Mouse (Mus musculus): ENCODE results near the gene Cbr2.

DNA sequence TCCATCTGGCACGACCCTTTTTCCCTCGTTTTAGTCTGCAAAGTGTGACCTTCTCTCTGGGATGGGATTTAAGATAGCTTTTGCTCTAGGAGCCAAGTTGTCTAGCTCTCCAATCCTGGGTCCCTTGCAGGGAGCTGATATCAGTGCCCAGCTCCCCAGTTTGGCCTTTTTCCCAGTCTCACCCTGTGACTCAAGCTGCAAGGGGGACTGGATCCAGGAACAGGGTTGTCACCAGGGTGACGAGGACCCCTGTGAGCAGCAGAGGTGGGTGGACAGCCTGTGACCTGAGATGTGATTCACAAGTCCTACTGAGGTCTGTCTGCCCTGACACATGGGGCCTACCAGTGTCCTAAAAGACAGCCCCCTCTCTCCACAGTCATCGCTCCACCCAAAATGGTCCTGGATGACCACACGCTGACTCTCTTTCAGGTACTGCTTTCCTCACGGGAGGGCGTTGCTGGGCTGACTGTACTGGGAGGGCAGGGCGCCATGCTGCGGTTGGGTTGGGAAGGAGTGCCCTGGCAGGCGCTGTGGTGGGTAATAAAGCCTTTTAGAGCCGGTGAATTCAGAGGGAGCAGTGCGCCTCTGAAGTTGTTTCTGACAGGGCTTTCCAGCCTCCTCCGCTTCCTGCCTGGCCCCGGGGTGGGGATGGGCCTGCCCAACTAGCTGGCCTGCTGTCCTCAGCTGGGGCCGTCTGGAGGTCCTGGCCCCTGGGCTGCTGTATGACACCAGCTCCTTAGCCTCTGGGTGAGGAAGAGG lies 28.0 kb downstream of the Cbr2 start:
- TF ChIP-seq CTCF (IDR thresholded peaks at IDR 0.05; ENCODE audit: borderline replicate concordance, insufficient read depth, low read length) (peak; percentile 30; the same call in 1 of the 2 replicates), POLR2A (IDR thresholded peaks at IDR 0.05; ENCODE audit: low read depth, low read length) (no peak)
